Mouse (Mus musculus) CH12.LX (cell line): Measurements from ENCODE around the gene Olfr549.

Experiments used
- CHD2 ChIP-seq: IDR thresholded peaks from 2 replicates; pipeline ENCODE4 v1.6.1; 2011; ENCODE audit warnings: low read length, improper control_type of control experiment
- CTCF ChIP-seq, 2 experiments: IDR thresholded peaks in 1 of 2; conservative IDR thresholded peaks in 1 of 2; 2 replicates each; pipeline ENCODE4 v1.5.1; 2011 to 2012; ENCODE audit warnings: low read depth in 2 of 2, low read length in 2 of 2, improper control_type of control experiment in 1 of 2, inconsistent platforms in 1 of 2, mild to moderate bottlenecking in 1 of 2, moderate library complexity in 1 of 2
- EP300 ChIP-seq: IDR thresholded peaks from 2 replicates; pipeline ENCODE4 v1.6.1; 2011; ENCODE audit warnings: low read length, improper control_type of control experiment
- JUND ChIP-seq: conservative IDR thresholded peaks from 2 replicates; pipeline ENCODE4 v1.6.1; 2011; ENCODE audit warnings: low read depth, low read length, improper control_type of control experiment
- MAFK ChIP-seq: IDR thresholded peaks from 2 replicates; pipeline ENCODE4 v1.6.1; 2011; ENCODE audit warnings: low read length, improper control_type of control experiment; ENCODE audit not compliant: insufficient replicate concordance
- NELFE ChIP-seq: IDR thresholded peaks from 2 replicates; pipeline ENCODE4 v1.6.1; 2011; ENCODE audit warnings: low read depth, low read length, improper control_type of control experiment
- POLR2A ChIP-seq: IDR thresholded peaks from 2 replicates; pipeline ENCODE4 v1.6.1; 2011; ENCODE audit warnings: low read depth, mild to moderate bottlenecking, improper control_type of control experiment, low read length
- RAD21 ChIP-seq: IDR thresholded peaks from 2 replicates; pipeline ENCODE4 v1.6.1; 2011; ENCODE audit warnings: low read depth, mild to moderate bottlenecking, low read length, improper control_type of control experiment, moderate library complexity
- RCOR1 ChIP-seq: conservative IDR thresholded peaks from 2 replicates; pipeline ENCODE4 v1.6.1; 2012; ENCODE audit warnings: low read depth, mild to moderate bottlenecking, inconsistent platforms, low read length, improper control_type of control experiment
- USF2 ChIP-seq: conservative IDR thresholded peaks from 2 replicates; pipeline ENCODE4 v1.6.1; 2011; ENCODE audit warnings: low read depth, low read length, improper control_type of control experiment
- ZMIZ1 ChIP-seq: IDR thresholded peaks from 2 replicates; pipeline ENCODE4 v1.6.1; 2012; ENCODE audit warnings: low read depth, mild to moderate bottlenecking, inconsistent platforms, low read length, improper control_type of control experiment
- ZNF384 ChIP-seq: IDR thresholded peaks from 2 replicates; pipeline ENCODE4 v1.6.1; 2012; ENCODE audit warnings: low read depth, low read length, improper control_type of control experiment, inconsistent platforms

DNA sequence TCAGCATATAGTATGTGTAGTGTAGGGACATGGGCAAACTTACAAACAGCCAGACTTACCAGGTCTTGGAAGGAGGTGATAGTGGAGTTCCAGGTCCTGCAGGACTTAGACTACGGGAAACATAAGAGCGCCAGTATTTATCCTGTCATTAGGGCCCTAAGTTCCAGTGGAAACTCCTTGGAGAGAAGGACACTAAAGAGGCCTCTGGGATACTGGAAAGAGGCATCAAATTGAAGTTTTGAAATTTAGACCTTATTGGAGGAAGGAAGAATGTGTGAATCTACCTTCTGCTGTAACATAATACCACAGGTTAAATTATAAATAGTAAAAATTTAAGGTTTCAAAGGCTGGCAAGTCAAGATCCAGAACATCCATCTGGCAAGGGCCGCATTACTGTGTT lies 42.1 kb downstream of the Olfr549 start, which contains the start of gene Olfr551:
- no peak for TF ChIP-seq CTCF (conservative IDR thresholded peaks at IDR 0.05 in 1 of 2, IDR thresholded peaks at IDR 0.05 in 1 of 2; ENCODE audit: low read depth in 2 of 2, low read length in 2 of 2)
- TF ChIP-seq CHD2: no peak
- TF ChIP-seq ZMIZ1: no peak
- TF ChIP-seq POLR2A: no peak
- no peak for TF ChIP-seq USF2
- no peak for TF ChIP-seq NELFE
- TF ChIP-seq MAFK: no peak
- no peak for TF ChIP-seq JUND
- no peak for TF ChIP-seq EP300
- TF ChIP-seq RAD21: no peak
- TF ChIP-seq RCOR1: no peak
- TF ChIP-seq ZNF384: no peak
